Mouse (Mus musculus): ENCODE measurements at regions not wholly inside any gene's neighbourhood (a gene's known extent, or its start where the extent isn't known, plus 50 kb on each side); places are given as distances from the start of the nearest gene placed in this dataset.

- TF ChIP-seq POLR2A (IDR thresholded peaks at IDR 0.05; ENCODE audit: borderline replicate concordance, insufficient read depth, low read length) (no peak), CTCF (IDR thresholded peaks at IDR 0.05; ENCODE audit: borderline replicate concordance, insufficient read depth, low read depth, low read length) (0 out of 2 replicates have a peak, but pooled peaks have one; percentile 15)
Observed at GRCm38 (mm10) chr10:53461070-53461781, 81.5 kb upstream of the Cep85l start.

All from cerebellum, adult 2 months (tissue).